Mouse (Mus musculus) fibroblast of lung, adult 2 months (primary cell): ENCODE results near the gene Cactin.

Experiments
- DNase-seq: peaks from one replicate; pipeline ENCODE4 v3.0.0-alpha.2; 2011; ENCODE audit warnings: low read depth

The Cactin gene

GRCm38 (mm10) chr10:81297845-81298244, 23.1 kb upstream of the Cactin start:
- no peak for DNase-seq

GRCm38 (mm10) chr10:81298369-81299100, 22.4 kb upstream of the Cactin start:
- no peak for DNase-seq

GRCm38 (mm10) chr10:81299585-81300351, 21.1 kb upstream of the Cactin start:
- DNase-seq, result no peak

- no peak for DNase-seq
These were observed 20.5 kb upstream of the Cactin start for GRCm38 (mm10) chr10:81300352-81300907.

- no peak for DNase-seq
These were observed 19.6 kb upstream of the Cactin start for GRCm38 (mm10) chr10:81301321-81301720.

GRCm38 (mm10) chr10:81302288-81302687, 18.6 kb upstream of the Cactin start:
- no peak for DNase-seq

- no peak for DNase-seq
These were observed 18.1 kb upstream of the Cactin start for GRCm38 (mm10) chr10:81302781-81303218.

- no peak for DNase-seq
These were observed 17.6 kb upstream of the Cactin start for GRCm38 (mm10) chr10:81303258-81303657.

- no peak for DNase-seq
These were observed 17.1 kb upstream of the Cactin start for GRCm38 (mm10) chr10:81303761-81304160.

GRCm38 (mm10) chr10:81304597-81305238, 16.2 kb upstream of the Cactin start:
- DNase-seq, result no peak

GRCm38 (mm10) chr10:81305663-81306062, 15.2 kb upstream of the Cactin start:
- no peak for DNase-seq

- no peak for DNase-seq
These were observed 14.7 kb upstream of the Cactin start for GRCm38 (mm10) chr10:81306173-81306668.

- no peak for DNase-seq
These were observed 13.8 kb upstream of the Cactin start for GRCm38 (mm10) chr10:81306837-81307682.

GRCm38 (mm10) chr10:81309571-81309970, 11.3 kb upstream of the Cactin start:
- DNase-seq, result no peak

- DNase-seq, result no peak
These were observed 7.3 kb upstream of the Cactin start for GRCm38 (mm10) chr10:81313581-81313980.

- DNase-seq, result no peak
These were observed 6.7 kb upstream of the Cactin start for GRCm38 (mm10) chr10:81314201-81314600.

- no peak for DNase-seq
These were observed 5.3 kb upstream of the Cactin start for GRCm38 (mm10) chr10:81315587-81315986.

GRCm38 (mm10) chr10:81316338-81317060, 4.4 kb upstream of the Cactin start:
- no peak for DNase-seq

- no peak for DNase-seq
These were observed 3.6 kb upstream of the Cactin start for GRCm38 (mm10) chr10:81317273-81317672.

- DNase-seq, result no peak
These were observed 2.1 kb upstream of the Cactin start for GRCm38 (mm10) chr10:81318589-81319329.
